Mouse (Mus musculus) small intestine, adult 2 months (tissue): ENCODE results near the gene Mtg2.

Experiments
- CTCF ChIP-seq: fragments of 200-500 bp; IDR thresholded peaks from 2 replicates; pipeline ENCODE4 v1.5.1; 2012; ENCODE audit warnings: low read depth, mild to moderate bottlenecking, control low read depth, inconsistent platforms, low read length, moderate library complexity, mixed read lengths; ENCODE audit not compliant: insufficient replicate concordance, insufficient read length; ENCODE audit errors: extremely low read depth
- POLR2A ChIP-seq: fragments of 200-500 bp; IDR thresholded peaks from 2 replicates; pipeline ENCODE4 v1.6.1; 2012; ENCODE audit warnings: low read depth, mild to moderate bottlenecking, control low read depth, inconsistent platforms, low read length, moderate library complexity

DNA sequence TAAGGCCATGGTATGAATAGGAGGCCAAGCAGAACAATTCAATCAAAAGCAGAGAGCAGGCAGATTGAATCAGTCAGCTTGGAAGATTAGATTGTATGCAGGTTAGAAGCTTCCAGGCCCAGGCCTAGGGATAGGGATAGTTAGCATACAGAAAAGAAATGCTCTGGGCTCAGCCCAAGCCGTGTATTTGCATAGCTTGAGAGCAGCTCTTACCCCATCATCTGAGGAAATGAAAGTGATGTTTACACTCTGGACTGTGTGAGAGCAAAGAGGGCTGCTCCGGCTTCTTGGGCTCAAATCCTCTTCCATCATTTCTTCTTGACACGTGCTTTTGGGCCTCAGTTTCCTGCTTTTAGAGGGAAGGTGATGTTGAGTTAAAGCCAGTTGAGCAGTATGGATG, 22.8 kb upstream of the Mtg2 start:
- TF ChIP-seq CTCF (no peak), POLR2A (no peak)
